Mouse (Mus musculus) brown adipose tissue, adult 24 weeks (tissue): Measurements from ENCODE around the gene Fam45a. TPM values are rescaled to one million over a fixed set of nuclear protein-coding genes. Genes with fewer than 3 reads are reported as not detected.

Source experiments
- H3K27ac ChIP-seq: fragments of 200-500 bp; replicated peaks from 2 replicates; pipeline ENCODE4 v1.5.1; 2012; ENCODE audit warnings: low read depth, mild to moderate bottlenecking, low read length
- H3K4me1 ChIP-seq: fragments of 200-500 bp; 2 replicates; pipeline ENCODE4 v1.6.1; 2012; ENCODE audit warnings: low read length, mixed read lengths; ENCODE audit not compliant: control insufficient read depth, insufficient read depth, insufficient read length
- H3K4me3 ChIP-seq: fragments of 200-500 bp; 2 replicates; pipeline ENCODE4 v1.5.1; 2012; ENCODE audit warnings: low read depth, mild to moderate bottlenecking, low read length, moderate library complexity; ENCODE audit not compliant: insufficient read depth
- polyA plus RNA-seq: library from polyadenylated mRNA; stranded (reverse); fragments of >200 nt; gene quantifications from 2 replicates; pipeline ENCODE4 v1.2.4, GENCODE M21; 2012; ENCODE audit not compliant: missing spikeins, insufficient read depth, insufficient read length

Fam45a gene
- polyA plus RNA-seq, 1 experiment = 27.5 TPM

GRCm38 (mm10) chr19:60874064-60874694 lies 62.8 kb downstream of the Fam45a start, which contains the start of gene Prdx3:
Gene Prdx3, minus strand, starts transcription at chr19:60874556.
- Histone ChIP-seq H3K4me1 (peaks cover 5% of the 10 kb centered on the region; the same call in 1 of the 2 replicates), H3K27ac (peak within 1 kb of the TSS; percentile 74), H3K4me3 (peak within 1 kb of the TSS; percentile 64)

- H3K27ac ChIP-seq = no peak overlapping the region
Observed at GRCm38 (mm10) chr19:60883129-60883528, 71.7 kb downstream of the Fam45a start.

More at GRCm38 (mm10) chr19:60883129-60883528, 71.7 kb downstream of the Fam45a start:
- no peak overlapping the region for H3K4me3 ChIP-seq
- H3K4me1 ChIP-seq = no peaks in the 10 kb centered on the region

Other genes with a start within 250 kb of the Fam45a start
- gene Cacul1, start 230.6 kb upstream of the Fam45a start, polyA plus RNA-seq = 16.3 and 16.9 TPM in 2 replicates
- not detected in 2 replicates for gene Nanos1, start 55.6 kb upstream of the Fam45a start, polyA plus RNA-seq
- gene Eif3a, start 20.9 kb upstream of the Fam45a start, polyA plus RNA-seq = 79.1 and 88.5 TPM in 2 replicates
- gene Sfxn4, start 49.9 kb downstream of the Fam45a start, polyA plus RNA-seq = 8.1 and 12.0 TPM in 2 replicates
- 639 and 741 TPM in 2 replicates for gene Prdx3, start 63.0 kb downstream of the Fam45a start, polyA plus RNA-seq
- 16.7 and 22.8 TPM in 2 replicates for gene Grk5, start 78.2 kb downstream of the Fam45a start, polyA plus RNA-seq